Mouse (Mus musculus): ENCODE results near the gene Cby3. TPM values are rescaled to one million over a fixed set of nuclear protein-coding genes. Genes with fewer than 3 reads are reported as not detected.

Cby3 gene
- polyA plus RNA-seq, 1 experiment from 2014 or later = 0.49 TPM

GRCm38 (mm10) chr11:50396766-50397307 is 42.6 kb downstream of the Cby3 start:
- Histone ChIP-seq H3K27me3 (replicated peaks) (no peaks in the 10 kb centered on the region), H3K4me1 (replicated peaks) (no peaks in the 10 kb centered on the region), H3K36me3 (0 out of 2 replicates have a peak, but pooled peaks cover 5% of the 10 kb centered on the region), H3K4me2 (replicated peaks) (no peak overlapping the region), H3K27ac (no peak overlapping the region), H3K4me3 (replicated peaks) (no peak overlapping the region), H3K9me3 (no peaks in the 10 kb centered on the region), H3K9ac (no peak overlapping the region)
- no peak for ATAC-seq
- 80% methylated on average over 11 of the region's 11 CpGs for WGBS

- H3K9ac ChIP-seq = no peak overlapping the region
- no peaks in the 10 kb centered on the region for H3K9me3 ChIP-seq
- ATAC-seq = no peak
- H3K27ac ChIP-seq = no peak overlapping the region
- peaks cover 6% of the 10 kb centered on the region; the same call in 1 of the 2 replicates for H3K36me3 ChIP-seq
- no peaks in the 10 kb centered on the region for H3K4me1 ChIP-seq (replicated peaks)
- no peak overlapping the region for H3K4me3 ChIP-seq (replicated peaks)
- no peaks in the 10 kb centered on the region for H3K27me3 ChIP-seq (replicated peaks)
- WGBS = 78% methylated on average over 9 of the region's 9 CpGs
- H3K4me2 ChIP-seq (replicated peaks) = no peak overlapping the region
Observed at GRCm38 (mm10) chr11:50397316-50397715, 43.1 kb downstream of the Cby3 start.

- Histone ChIP-seq H3K4me1 (replicated peaks) (no peaks in the 10 kb centered on the region), H3K4me3 (replicated peaks) (no peak overlapping the region), H3K27me3 (replicated peaks) (no peaks in the 10 kb centered on the region), H3K9ac (no peak overlapping the region), H3K9me3 (no peaks in the 10 kb centered on the region), H3K27ac (no peak overlapping the region), H3K4me2 (replicated peaks) (no peak overlapping the region), H3K36me3 (peaks cover 15% of the 10 kb centered on the region)
- 88% methylated on average over 13 of the region's 13 CpGs for WGBS
- ATAC-seq = no peak
Observed at GRCm38 (mm10) chr11:50398803-50399202, 44.5 kb downstream of the Cby3 start.

DNA sequence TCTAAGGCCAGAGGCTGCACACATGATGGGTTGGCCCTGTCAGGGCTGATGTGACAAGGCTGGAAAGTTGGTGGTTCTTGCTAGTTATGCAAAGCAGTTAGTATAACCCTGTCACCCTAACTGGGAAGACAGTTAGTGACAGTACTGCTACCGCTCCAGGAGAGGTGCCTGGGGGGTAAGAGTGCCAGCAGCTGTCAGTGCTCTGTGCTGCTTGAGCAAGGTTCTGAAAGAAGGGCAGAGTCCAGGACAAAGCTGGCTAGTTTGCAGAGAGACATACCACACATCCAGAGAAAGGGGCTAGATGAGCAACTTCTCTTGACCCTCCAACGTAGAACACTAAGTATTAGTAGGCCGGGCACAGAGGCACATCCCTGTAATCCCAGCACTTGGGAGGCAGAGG is 48.2 kb downstream of the Cby3 start:
- no peak overlapping the region for H3K27ac ChIP-seq
- H3K27me3 ChIP-seq (replicated peaks) = no peaks in the 10 kb centered on the region
- no peak overlapping the region for H3K9ac ChIP-seq
- 88% methylated on average over 3 of the region's 3 CpGs for WGBS
- H3K36me3 ChIP-seq = peaks cover 15% of the 10 kb centered on the region
- no peaks in the 10 kb centered on the region for H3K9me3 ChIP-seq
- H3K4me1 ChIP-seq (replicated peaks) = no peaks in the 10 kb centered on the region
- ATAC-seq = no peak
- H3K4me2 ChIP-seq (replicated peaks) = no peak overlapping the region
- H3K4me3 ChIP-seq (replicated peaks) = no peak overlapping the region

DNA sequence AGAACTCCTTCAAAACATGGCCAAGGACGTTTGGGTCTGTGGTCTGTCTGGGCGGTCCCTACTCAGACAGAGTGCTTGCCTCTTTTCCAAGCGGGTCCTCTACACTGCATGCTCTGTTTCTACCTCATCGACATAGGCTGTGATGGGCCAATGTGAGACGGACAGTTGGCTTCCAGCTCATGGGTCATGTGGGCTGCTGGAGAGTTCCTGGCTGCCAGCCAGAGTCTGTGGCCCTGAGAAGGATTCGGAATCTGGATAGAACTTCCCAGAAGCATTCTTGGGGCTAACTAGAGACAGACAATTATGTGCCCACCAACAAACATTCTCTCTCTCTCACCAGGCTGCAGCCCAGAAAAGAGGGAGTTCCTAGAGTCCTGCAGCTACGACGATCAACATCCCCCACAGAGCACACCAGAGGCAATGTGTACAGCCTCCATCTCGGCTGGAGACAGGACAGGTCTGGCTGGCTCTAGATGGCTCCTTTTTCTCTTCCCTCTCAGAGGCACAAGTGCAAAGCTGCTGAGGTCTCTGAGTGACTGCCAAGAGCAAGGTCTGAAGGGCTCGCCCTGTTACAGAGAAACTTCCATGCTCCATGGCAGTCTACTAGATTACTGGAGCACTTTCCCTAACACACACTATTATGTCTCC is 49.2 kb downstream of the Cby3 start:
- WGBS = 70% methylated on average over 10 of the region's 10 CpGs
- H3K27ac ChIP-seq = no peak overlapping the region
- no peak overlapping the region for H3K4me3 ChIP-seq (replicated peaks)
- peaks cover 15% of the 10 kb centered on the region for H3K36me3 ChIP-seq
- H3K9me3 ChIP-seq = no peaks in the 10 kb centered on the region
- H3K4me1 ChIP-seq (replicated peaks) = no peaks in the 10 kb centered on the region
- no peak overlapping the region for H3K9ac ChIP-seq
- H3K4me2 ChIP-seq (replicated peaks) = no peak overlapping the region
- no peaks in the 10 kb centered on the region for H3K27me3 ChIP-seq (replicated peaks)
- no peak for ATAC-seq

DNA sequence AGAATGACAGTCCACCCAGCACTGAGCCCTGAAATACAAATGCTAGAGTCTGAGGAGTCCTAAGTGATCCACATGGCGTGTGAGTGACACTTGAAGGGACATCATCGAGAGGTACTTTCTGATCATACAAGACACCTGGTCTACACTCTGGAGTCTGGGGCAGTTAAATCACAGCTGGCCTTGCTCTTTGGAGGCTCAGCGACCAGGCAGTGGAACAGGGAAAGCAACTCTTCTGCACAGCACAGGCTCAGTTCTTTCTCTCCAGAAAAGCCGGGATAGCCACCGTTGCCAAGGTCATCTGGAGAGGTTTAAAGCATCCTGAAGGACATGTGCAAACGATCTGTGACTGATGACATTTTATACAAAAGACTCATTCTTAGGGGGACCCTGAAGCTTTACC is 53.0 kb downstream of the Cby3 start:
- Histone ChIP-seq H3K36me3 (peaks cover 17% of the 10 kb centered on the region), H3K9me3 (no peaks in the 10 kb centered on the region), H3K27me3 (replicated peaks) (no peaks in the 10 kb centered on the region), H3K4me2 (replicated peaks) (no peak overlapping the region), H3K9ac (no peak overlapping the region), H3K4me1 (replicated peaks) (no peaks in the 10 kb centered on the region), H3K27ac (no peak overlapping the region), H3K4me3 (replicated peaks) (no peak overlapping the region)
- 63% methylated on average over 6 of the region's 6 CpGs for WGBS
- ATAC-seq = no peak

MicroRNA genes within 50 kb of the gene (microRNA counts, 519-probe panel; counts per million panel counts)
- microRNA mmu-miR-804 = 2,560 counts per million, percentile 67 among the panel's probes with 10 or more counts

Other genes with a start within 250 kb of the Cby3 start
- gene Tbc1d9b, start 223.1 kb upstream of the Cby3 start, polyA plus RNA-seq (2015; fragmentation: Nextera tagmentation; extraction: Ambion mirVana) = 30.4 and 31.5 TPM in 2 replicates
- gene Mrnip, start 180.0 kb upstream of the Cby3 start, polyA plus RNA-seq (2015; fragmentation: Nextera tagmentation; extraction: Ambion mirVana) = 9.6 and 12.5 TPM in 2 replicates
- gene Sqstm1, start 143.6 kb upstream of the Cby3 start, polyA plus RNA-seq (2015; fragmentation: Nextera tagmentation; extraction: Ambion mirVana) = 189 and 205 TPM in 2 replicates
- gene Mgat4b, start 143.6 kb upstream of the Cby3 start, polyA plus RNA-seq (2015; fragmentation: Nextera tagmentation; extraction: Ambion mirVana) = 29.5 and 31.5 TPM in 2 replicates
- gene Ltc4s, start 115.8 kb upstream of the Cby3 start, polyA plus RNA-seq (2015; fragmentation: Nextera tagmentation; extraction: Ambion mirVana) = 3.9 and 4.2 TPM in 2 replicates
- gene Maml1, start 62.2 kb upstream of the Cby3 start, polyA plus RNA-seq (2015; fragmentation: Nextera tagmentation; extraction: Ambion mirVana) = 4.1 and 4.3 TPM in 2 replicates
- gene Canx, start 28.8 kb upstream of the Cby3 start, polyA plus RNA-seq (2015; fragmentation: Nextera tagmentation; extraction: Ambion mirVana) = 358 and 379 TPM in 2 replicates
- gene Hnrnph1, start 22.5 kb downstream of the Cby3 start, polyA plus RNA-seq (2015; fragmentation: Nextera tagmentation; extraction: Ambion mirVana) = 302 and 324 TPM in 2 replicates
- 19.9 and 22.0 TPM in 2 replicates for gene Rufy1, start 76.7 kb downstream of the Cby3 start, polyA plus RNA-seq (2015; fragmentation: Nextera tagmentation; extraction: Ambion mirVana)
- gene Adamts2, start 247.6 kb downstream of the Cby3 start, polyA plus RNA-seq (2015; fragmentation: Nextera tagmentation; extraction: Ambion mirVana) = 8.5 and 9.0 TPM in 2 replicates